Mouse (Mus musculus) cerebellum, adult 2 months (tissue): ENCODE results near the gene Slc16a14. TPM values are rescaled to one million over a fixed set of nuclear protein-coding genes. Genes with fewer than 3 reads are reported as not detected.

Source experiments
- DNase-seq, 2 experiments: peaks; one replicate each; pipeline ENCODE4 v3.0.0; 2021
- H3K27ac ChIP-seq: fragments of 200-500 bp; 2 replicates; pipeline ENCODE4 v1.5.1; 2012; ENCODE audit warnings: low read length, control low read depth, inconsistent platforms; ENCODE audit not compliant: insufficient read depth
- H3K27me3 ChIP-seq: fragments of 200-500 bp; 2 replicates; pipeline ENCODE4 v1.6.1; 2012; ENCODE audit warnings: inconsistent platforms, mild to moderate bottlenecking, low read length, moderate library complexity; ENCODE audit not compliant: control insufficient read depth, insufficient read depth
- H3K4me1 ChIP-seq: fragments of 200-500 bp; 2 replicates; pipeline ENCODE4 v1.6.1; 2011; ENCODE audit warnings: low read length; ENCODE audit not compliant: control insufficient read depth, insufficient read depth
- H3K4me3 ChIP-seq: fragments of 200-500 bp; replicated peaks from 2 replicates; pipeline ENCODE3; 2011; ENCODE audit warnings: mild to moderate bottlenecking, low read depth, low read length, control low read depth; ENCODE audit not compliant: insufficient read depth
- CTCF ChIP-seq: fragments of 200-500 bp; IDR thresholded peaks from 2 replicates; pipeline ENCODE4 v1.5.1; 2011; ENCODE audit warnings: low read depth, mild to moderate bottlenecking, control low read depth, low read length, moderate library complexity, borderline replicate concordance; ENCODE audit not compliant: insufficient read depth
- POLR2A ChIP-seq: fragments of 200-500 bp; IDR thresholded peaks from 2 replicates; pipeline ENCODE4 v1.6.1; 2011; ENCODE audit warnings: low read length, control low read depth, borderline replicate concordance; ENCODE audit not compliant: insufficient read depth
- WGBS: fragments of 180-500 bp; shearing (Covaris S2); methylation state at CpG from one replicate; pipeline ENCODE4 v1.1.7; 2018; 5-methylcytosine and 5-hydroxymethylcytosine counted together
- polyA plus RNA-seq: library from polyadenylated mRNA; depleted of rRNA; stranded (reverse); fragments of >200 nt; gene quantifications from 2 replicates; pipeline ENCODE4 v1.2.3, GENCODE M21; 2012

Gene Slc16a14
- polyA plus RNA-seq, 1 experiment, result 4.9 TPM

GRCm38 (mm10) chr1:84883889-84884288 is 51.0 kb downstream of the Slc16a14 start:
- TF ChIP-seq POLR2A, result no peak
- no peak for TF ChIP-seq CTCF
- H3K4me3 ChIP-seq, result no peak overlapping the region
- H3K4me1 ChIP-seq, result no peaks in the 10 kb centered on the region
- H3K27me3 ChIP-seq, result no peaks in the 10 kb centered on the region
- WGBS, result 65% methylated on average over 4 of the region's 4 CpGs
- no peak overlapping the region for H3K27ac ChIP-seq
- DNase-seq, result no peak

- H3K4me3 ChIP-seq, result no peak overlapping the region
- H3K4me1 ChIP-seq, result no peaks in the 10 kb centered on the region
- no peak for DNase-seq
- TF ChIP-seq CTCF (no peak), POLR2A (no peak)
- WGBS, result 89% methylated on average over 4 of the region's 4 CpGs
- no peaks in the 10 kb centered on the region for H3K27me3 ChIP-seq
- H3K27ac ChIP-seq, result no peak overlapping the region
Measured at GRCm38 (mm10) chr1:84882937-84883336, 52.0 kb downstream of the Slc16a14 start.

- H3K27me3 ChIP-seq, result no peaks in the 10 kb centered on the region
- no peak for DNase-seq
- 25% methylated on average over 2 of the region's 2 CpGs for WGBS
- no peak overlapping the region for H3K27ac ChIP-seq
- no peak overlapping the region for H3K4me3 ChIP-seq
- no peaks in the 10 kb centered on the region for H3K4me1 ChIP-seq
- TF ChIP-seq CTCF, result no peak
- no peak for TF ChIP-seq POLR2A
Measured at GRCm38 (mm10) chr1:84882066-84882532, 52.8 kb downstream of the Slc16a14 start.

- no peak overlapping the region for H3K27ac ChIP-seq
- no peak for DNase-seq
- no peak for TF ChIP-seq CTCF
- TF ChIP-seq POLR2A, result no peak
- no peak overlapping the region for H3K4me3 ChIP-seq
- no peaks in the 10 kb centered on the region for H3K27me3 ChIP-seq
- no peaks in the 10 kb centered on the region for H3K4me1 ChIP-seq
- WGBS, result 64% methylated on average over 11 of the region's 11 CpGs
Measured at GRCm38 (mm10) chr1:84881248-84882065, 53.5 kb downstream of the Slc16a14 start.

GRCm38 (mm10) chr1:84879571-84880120 is 55.3 kb downstream of the Slc16a14 start:
- TF ChIP-seq CTCF (no peak), POLR2A (no peak)
- H3K27ac ChIP-seq, result no peak overlapping the region
- WGBS, result 92% methylated on average over 8 of the region's 8 CpGs

GRCm38 (mm10) chr1:84877590-84877989 is 57.3 kb downstream of the Slc16a14 start:
- Histone ChIP-seq H3K27me3 (no peaks in the 10 kb centered on the region), H3K27ac (no peak overlapping the region), H3K4me1 (no peaks in the 10 kb centered on the region), H3K4me3 (no peak overlapping the region)
- WGBS, result 86% methylated on average over 2 of the region's 2 CpGs
- no peak for TF ChIP-seq CTCF
- TF ChIP-seq POLR2A, result no peak
- no peak for DNase-seq

More at GRCm38 (mm10) chr1:84879571-84880120, 55.3 kb downstream of the Slc16a14 start:
- no peak for DNase-seq
- Histone ChIP-seq H3K4me3 (no peak overlapping the region), H3K4me1 (no peaks in the 10 kb centered on the region), H3K27me3 (no peaks in the 10 kb centered on the region)

GRCm38 (mm10) chr1:84872939-84873338 is 62.0 kb downstream of the Slc16a14 start:
- H3K27me3 ChIP-seq, result no peaks in the 10 kb centered on the region
- TF ChIP-seq CTCF, result no peak
- TF ChIP-seq POLR2A, result no peak
- no peaks in the 10 kb centered on the region for H3K4me1 ChIP-seq
- DNase-seq, result no peak
- WGBS, result 68% methylated on average over 4 of the region's 4 CpGs
- no peak overlapping the region for H3K27ac ChIP-seq
- H3K4me3 ChIP-seq, result no peak overlapping the region

- no peak for DNase-seq
- no peak for TF ChIP-seq POLR2A
- no peak for TF ChIP-seq CTCF
- no peak overlapping the region for H3K27ac ChIP-seq
- no peak overlapping the region for H3K4me3 ChIP-seq
- H3K27me3 ChIP-seq, result no peaks in the 10 kb centered on the region
- WGBS, result 31% methylated on average over 3 of the region's 3 CpGs
- H3K4me1 ChIP-seq, result no peaks in the 10 kb centered on the region
Measured at GRCm38 (mm10) chr1:84872105-84872504, 62.8 kb downstream of the Slc16a14 start.
